ENCODE assay signal across 7 mouse cellular contexts in the genomic region with DNA sequence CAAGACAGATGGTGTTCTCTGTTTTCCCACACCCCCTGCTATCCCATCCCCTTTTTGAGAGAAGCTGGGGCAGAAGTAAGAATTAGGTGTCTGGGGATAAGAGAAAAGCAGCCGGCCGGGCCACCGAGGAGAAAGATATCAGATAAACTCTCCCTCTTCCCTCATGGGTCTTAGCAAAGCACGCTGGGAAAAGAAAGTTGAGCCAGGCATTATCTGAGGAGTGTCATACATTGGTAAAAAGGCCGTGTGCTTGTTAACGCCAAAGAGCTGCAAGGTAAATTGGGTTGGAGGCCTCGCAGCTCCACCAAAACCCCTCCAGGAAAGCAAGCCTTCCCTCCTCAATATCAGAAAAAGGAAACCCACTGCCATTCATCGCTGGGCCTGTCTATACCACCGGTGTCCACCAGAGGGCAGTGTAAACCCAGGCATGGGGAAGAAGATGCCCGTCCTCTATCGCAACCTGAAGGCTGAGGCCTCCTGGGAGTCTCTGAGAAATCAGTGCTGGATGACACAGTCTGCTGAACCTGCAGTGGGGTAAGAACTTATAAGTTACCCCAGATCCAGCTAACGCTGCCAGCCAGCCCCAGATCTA. TPM values are rescaled to one million over a fixed set of nuclear protein-coding genes. Genes with fewer than 3 reads are reported as not detected.
DNase-seq lines count a peak whose midpoint lies in the region; ATAC-seq and TF ChIP-seq lines count a peak whose summit lies in the region.

No protein-coding gene starts in this region.

- H3K9ac ChIP-seq in hindbrain, embryonic 16.5 days (ENCODE audit: low read depth, low read length), result no peak overlapping the region

- H3K36me3 ChIP-seq in hindbrain, embryonic 16.5 days (ENCODE audit: control insufficient read depth, insufficient read depth, low read length), result no peaks in the 10 kb centered on the region

- no peak overlapping the region for H3K4me3 ChIP-seq in hindbrain, embryonic 16.5 days (ENCODE audit: low read length)
- no peak overlapping the region for H3K4me3 ChIP-seq in left cerebral cortex, adult 2 months

- 0 out of 2 replicates have a peak, but pooled peaks cover 3% of the 10 kb centered on the region for H3K9me3 ChIP-seq in hindbrain, embryonic 16.5 days (ENCODE audit: control insufficient read depth, low read length)

- H3K4me2 ChIP-seq in hindbrain, embryonic 16.5 days (ENCODE audit: low read length), result no peak overlapping the region

- H3K27me3 ChIP-seq in Patski, result peaks cover 18% of the 10 kb centered on the region
- H3K27me3 ChIP-seq in hindbrain, embryonic 16.5 days (replicated peaks; ENCODE audit: control insufficient read depth, insufficient read depth, low read length), result no peaks in the 10 kb centered on the region

- CTCF ChIA-PET in Patski (lab: Charles Lee), result interaction anchor here (1.0 to 2.0 kb wide), 9 partner anchors 9 to 71 kb away, joined by 3 to 9 read pairs (median 4); partner anchors contain the start of genes Aars2 and Tmem151b

- WGBS in hindbrain, embryonic 16.5 days, result 18% methylated on average over 12 of the region's 12 CpGs

- ATAC-seq in Patski, result no peak
- ATAC-seq in hindbrain, embryonic 16.5 days, result 0 out of 2 replicates have a peak, but pooled peaks have one; percentile 13
- ATAC-seq in megakaryocyte-erythroid progenitor cell, adult 5-6 weeks (replicated peaks; ENCODE audit: low FRiP score, low TSS enrichment, poor library complexity, severe bottlenecking), result peak; percentile 69

- intact Hi-C loops in left cerebral cortex, adult 2 months (cut with DNase I), result loop anchor here (1.0 to 10.0 kb wide), 4 partner anchors 28 to 164 kb away; partner anchors contain the start of gene Aars2

- POLR2A ChIA-PET in Patski (lab: Charles Lee), result interaction anchor here (0.5 kb wide), 1 partner anchor 73 kb away, joined by 6 read pairs; no protein-coding TSS in a partner anchor

- peak; percentile 92 for TF ChIP-seq CTCF in Patski (IDR thresholded peaks at IDR 0.05)
- TF ChIP-seq CTCF in left cerebral cortex, adult 2 months (IDR thresholded peaks at IDR 0.05), result peak; percentile 99

- DNase-seq in Patski (ENCODE audit: low read depth, low spot score), result peak; percentile 27
- DNase-seq in cerebellum, adult 11-12 months, result peak; percentile 79
- peak; percentile 44 to 93 for DNase-seq in frontal cortex, adult 2 months (ENCODE audit: extremely low spot score in 1 of 2, low spot score in 1 of 2)
- peak; percentile 84 to 93 for DNase-seq in left cerebral cortex, adult 2 months (ENCODE audit: extremely low spot score in 1 of 2, low spot score in 2 of 2)
- peak; percentile 42 for DNase-seq in skeletal muscle tissue, adult 2 months (ENCODE audit: low read depth, low spot score)

- no peak overlapping the region for H3K27ac ChIP-seq in hindbrain, embryonic 16.5 days (ENCODE audit: low read depth, low read length)
- no peak overlapping the region for H3K27ac ChIP-seq in left cerebral cortex, adult 2 months

- in situ Hi-C loops in Patski (cut with MboI; ENCODE audit: low pct_unique_long_range_greater_than_20kb), result loop anchor here (5.0 to 25.0 kb wide), 2 partner anchors 74 to 159 kb away; no protein-coding TSS in a partner anchor

- H3K4me1 ChIP-seq in hindbrain, embryonic 16.5 days (ENCODE audit: control insufficient read depth, insufficient read depth, low read depth, low read length), result peaks cover 10% of the 10 kb centered on the region; the same call in 1 of the 2 replicates

RNA-seq across cellular contexts. Expression of gene Spats1, which starts 3.1 kb away (rescaled TPM):
- 0.51 TPM for polyA plus RNA-seq in Patski (2021)
- polyA plus RNA-seq in frontal cortex, adult 2 months (2012; rRNA removed), result 4.4 and 4.9 TPM in 2 replicates
- polyA plus RNA-seq in hindbrain, embryonic 16.5 days (2015; fragmentation: Nextera tagmentation; extraction: Ambion mirVana), result 2.4 and 3.5 TPM in 2 replicates
- total RNA-seq in left cerebral cortex, adult 2 months (2021), result 1 to 10 TPM; 5.5 to 5.8 TPM
- not detected in 2 replicates for total RNA-seq in megakaryocyte-erythroid progenitor cell, adult 5-6 weeks (2014; fragmentation: Nextera tagmentation)
- not detected in 2 replicates for total RNA-seq in megakaryocyte-erythroid progenitor cell, adult 5-6 weeks (2017)

RNA-seq across cellular contexts. Expression of gene Aars2, which starts 28.3 kb away (rescaled TPM):
- 17.2 TPM for polyA plus RNA-seq in Patski (2021)
- polyA plus RNA-seq in frontal cortex, adult 2 months (2012; rRNA removed), result 27.6 and 29.9 TPM in 2 replicates
- polyA plus RNA-seq in hindbrain, embryonic 16.5 days (2015; fragmentation: Nextera tagmentation; extraction: Ambion mirVana), result 20.6 and 21.7 TPM in 2 replicates
- 10 to 100 TPM; 27.2 to 29.1 TPM for total RNA-seq in left cerebral cortex, adult 2 months (2021)
- total RNA-seq in megakaryocyte-erythroid progenitor cell, adult 5-6 weeks (2014; fragmentation: Nextera tagmentation), result 17.5 and 20.6 TPM in 2 replicates
- total RNA-seq in megakaryocyte-erythroid progenitor cell, adult 5-6 weeks (2017), result 9.8 and 13.4 TPM in 2 replicates

RNA-seq across cellular contexts. Expression of gene Cdc5l, which starts 44.8 kb away (rescaled TPM):
- polyA plus RNA-seq in Patski (2021), result 59.8 TPM
- 30.8 and 33.6 TPM in 2 replicates for polyA plus RNA-seq in frontal cortex, adult 2 months (2012; rRNA removed)
- 54.7 and 57.0 TPM in 2 replicates for polyA plus RNA-seq in hindbrain, embryonic 16.5 days (2015; fragmentation: Nextera tagmentation; extraction: Ambion mirVana)
- total RNA-seq in left cerebral cortex, adult 2 months (2021), result 10 to 100 TPM; 55.4 to 57.6 TPM
- total RNA-seq in megakaryocyte-erythroid progenitor cell, adult 5-6 weeks (2014; fragmentation: Nextera tagmentation), result 64.4 and 65.7 TPM in 2 replicates
- 115 and 138 TPM in 2 replicates for total RNA-seq in megakaryocyte-erythroid progenitor cell, adult 5-6 weeks (2017)

RNA-seq across cellular contexts. Expression of gene Tcte1, which starts 44.9 kb away (rescaled TPM):
- not detected for polyA plus RNA-seq in Patski (2021)
- polyA plus RNA-seq in frontal cortex, adult 2 months (2012; rRNA removed), result 2.0 and 2.1 TPM in 2 replicates
- 6.1 and 6.3 TPM in 2 replicates for polyA plus RNA-seq in hindbrain, embryonic 16.5 days (2015; fragmentation: Nextera tagmentation; extraction: Ambion mirVana)
- 1 to 10 TPM; 1.1 to 1.3 TPM for total RNA-seq in left cerebral cortex, adult 2 months (2021)
- not detected in 2 replicates for total RNA-seq in megakaryocyte-erythroid progenitor cell, adult 5-6 weeks (2014; fragmentation: Nextera tagmentation)
- total RNA-seq in megakaryocyte-erythroid progenitor cell, adult 5-6 weeks (2017), result not detected in 2 replicates

Comparison
In these comparisons a context has a peak if more than half of its experiments do, and no peak if none do; other contexts are left out.
1. DNase-seq: peak in every context shown above with its lines; median percentile 88 in left cerebral cortex, adult 2 months; 79 in cerebellum, adult 11-12 months; 68 in frontal cortex, adult 2 months; 42 in skeletal muscle tissue, adult 2 months; 27 in Patski.